Mouse (Mus musculus) embryo, embryonic 11.5 days (tissue): ENCODE data around the gene Wdr46.

Source experiments
- DNase-seq: peaks from one replicate; pipeline ENCODE4 v3.0.0-alpha.2; 2012; ENCODE audit warnings: low read depth, low spot score

The Wdr46 gene

DNA sequence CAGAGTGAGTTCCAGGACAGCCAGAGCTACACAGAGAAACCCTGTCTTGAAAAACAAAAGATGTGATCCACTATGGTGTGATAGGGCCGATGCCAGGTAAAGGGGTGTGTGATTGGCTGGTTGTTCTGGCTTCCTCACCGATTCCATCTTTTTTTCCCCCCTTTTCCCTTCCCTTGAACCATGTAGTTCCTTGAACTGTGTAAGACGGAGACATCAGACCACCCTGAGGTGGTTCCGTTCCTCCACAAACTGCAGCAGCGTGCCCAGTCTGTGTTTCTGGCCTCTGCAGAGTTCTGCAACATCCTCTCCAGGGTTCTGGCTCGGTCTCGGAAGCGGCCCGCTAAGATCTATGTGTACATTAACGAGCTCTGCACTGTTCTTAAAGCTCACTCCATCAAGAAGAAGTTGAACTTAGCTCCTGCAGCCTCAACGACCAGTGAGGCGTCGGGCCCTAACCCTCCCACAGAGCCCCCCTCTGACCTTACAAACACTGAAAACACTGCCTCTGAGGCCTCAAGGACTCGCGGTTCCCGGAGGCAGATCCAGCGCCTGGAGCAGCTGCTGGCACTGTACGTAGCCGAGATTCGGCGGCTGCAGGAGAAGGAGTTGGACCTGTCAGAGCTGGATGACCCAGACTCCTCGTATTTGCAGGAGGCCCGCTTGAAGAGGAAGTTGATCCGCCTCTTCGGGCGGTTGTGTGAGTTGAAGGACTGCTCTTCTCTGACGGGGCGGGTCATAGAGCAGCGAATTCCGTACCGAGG lies 29.2 kb upstream of the Wdr46 start:
- DNase-seq = no peak

DNA sequence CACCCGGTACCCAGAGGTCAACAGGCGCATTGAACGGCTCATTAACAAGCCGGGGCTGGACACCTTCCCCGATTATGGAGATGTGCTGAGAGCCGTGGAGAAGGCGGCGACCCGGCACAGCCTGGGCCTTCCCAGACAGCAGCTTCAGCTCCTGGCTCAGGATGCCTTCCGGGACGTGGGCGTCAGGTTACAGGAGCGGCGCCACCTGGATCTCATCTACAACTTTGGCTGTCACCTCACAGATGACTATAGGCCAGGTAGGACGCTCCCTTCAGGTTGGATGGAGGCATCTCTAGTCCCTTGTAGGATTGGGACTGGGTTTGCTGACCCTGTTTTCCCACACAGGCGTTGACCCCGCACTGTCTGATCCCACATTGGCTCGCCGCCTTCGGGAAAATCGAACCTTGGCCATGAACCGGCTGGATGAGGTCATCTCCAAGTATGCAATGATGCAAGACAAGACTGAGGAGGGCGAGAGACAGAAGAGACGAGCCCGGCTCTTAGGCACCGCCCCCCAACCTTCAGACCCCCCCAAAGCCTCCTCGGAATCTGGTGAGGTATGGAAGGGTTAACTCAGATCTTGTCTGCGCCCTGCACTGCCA lies 28.5 kb upstream of the Wdr46 start:
- no peak for DNase-seq

DNA sequence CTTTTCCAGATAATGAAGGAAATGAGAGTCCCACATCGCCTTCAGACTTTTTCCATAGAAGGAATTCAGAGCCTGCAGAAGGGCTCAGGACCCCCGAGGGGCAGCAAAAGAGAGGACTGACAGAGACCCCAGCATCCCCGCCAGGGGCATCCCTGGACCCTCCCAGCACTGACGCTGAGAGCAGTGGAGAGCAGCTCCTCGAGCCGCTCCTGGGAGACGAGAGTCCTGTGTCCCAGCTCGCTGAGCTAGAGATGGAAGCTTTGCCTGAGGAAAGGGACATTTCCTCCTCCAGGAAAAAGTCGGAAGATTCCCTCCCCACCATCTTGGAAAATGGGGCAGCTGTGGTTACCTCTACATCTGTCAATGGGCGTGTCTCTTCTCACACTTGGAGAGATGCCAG lies 27.2 kb upstream of the Wdr46 start:
- DNase-seq = no peak

DNA sequence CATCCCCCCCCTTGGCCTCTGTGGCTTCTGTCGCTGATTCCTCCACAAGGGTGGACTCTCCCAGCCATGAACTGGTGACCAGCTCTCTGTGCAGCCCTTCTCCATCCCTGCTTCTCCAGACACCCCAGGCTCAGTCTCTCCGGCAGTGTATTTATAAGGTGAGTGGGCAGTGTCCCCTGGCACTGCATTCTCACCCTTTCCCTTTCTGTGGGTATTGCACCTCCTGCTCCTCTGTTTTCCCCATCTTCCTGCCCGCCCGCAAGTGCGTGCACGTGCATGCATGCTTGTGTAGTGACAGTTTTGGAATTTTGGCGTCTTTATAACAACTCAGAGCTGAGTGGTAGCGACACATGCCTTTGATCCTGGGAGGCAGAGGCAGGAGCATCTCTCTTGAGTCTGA lies 26.6 kb upstream of the Wdr46 start:
- no peak for DNase-seq

DNA sequence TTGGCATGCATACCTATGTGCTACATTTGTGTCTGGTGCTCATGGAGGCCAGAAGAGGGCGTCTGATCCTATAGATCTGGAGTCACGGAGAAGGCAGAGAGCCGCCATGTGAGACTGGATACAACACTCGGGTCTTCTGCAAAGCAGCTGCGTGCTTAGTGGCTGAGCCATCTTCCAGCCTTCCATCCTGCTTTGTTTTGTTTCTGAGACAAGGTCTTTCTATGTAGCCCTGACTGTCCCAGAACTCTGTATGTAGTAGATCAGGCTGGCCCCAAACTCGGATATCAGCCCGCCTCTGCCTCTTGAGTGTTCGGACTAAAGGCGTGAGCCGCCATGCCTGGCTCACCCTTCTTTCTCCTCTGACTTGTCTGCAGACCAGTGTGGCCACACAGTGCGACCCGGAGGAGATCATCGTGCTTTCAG lies 25.5 kb upstream of the Wdr46 start:
- no peak for DNase-seq

DNA sequence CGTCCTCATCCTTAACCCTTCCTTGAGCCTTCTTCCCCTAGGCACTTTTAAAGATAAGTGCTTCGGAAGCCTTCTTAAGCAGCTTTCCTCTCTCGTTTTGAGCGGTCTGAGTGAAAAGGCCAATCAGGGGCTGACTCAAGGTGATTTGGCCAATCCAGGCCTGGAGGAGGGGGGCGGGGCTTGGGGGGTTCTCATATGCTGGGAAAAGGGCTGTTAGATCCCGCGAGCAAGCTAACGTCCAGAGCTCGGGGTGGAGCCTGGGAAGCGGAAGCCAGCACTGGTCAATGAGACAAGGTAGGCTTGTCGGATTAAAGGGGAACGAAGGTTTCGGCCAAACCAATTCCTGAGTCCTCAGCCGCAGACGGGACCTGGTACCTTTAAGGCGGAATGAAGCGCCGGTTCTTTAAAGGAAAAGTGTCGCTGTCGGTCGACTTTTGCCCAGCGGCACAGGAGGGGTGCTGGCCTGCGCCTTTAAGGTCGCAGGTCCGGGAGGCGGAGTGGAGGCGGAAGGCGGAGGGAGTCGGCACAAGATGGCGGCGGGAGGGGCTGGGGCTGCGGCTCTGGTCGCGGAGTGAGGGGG lies 24.7 kb upstream of the Wdr46 start, which contains the start of the genes Tapbp and Zbtb22:
Gene Tapbp, plus strand, starts transcription at position 229 of the 580 bp plus-strand sequence.
Gene Zbtb22, plus strand, starts transcription at position 234 of the 580 bp plus-strand sequence.
- DNase-seq = peak; percentile 97

DNA sequence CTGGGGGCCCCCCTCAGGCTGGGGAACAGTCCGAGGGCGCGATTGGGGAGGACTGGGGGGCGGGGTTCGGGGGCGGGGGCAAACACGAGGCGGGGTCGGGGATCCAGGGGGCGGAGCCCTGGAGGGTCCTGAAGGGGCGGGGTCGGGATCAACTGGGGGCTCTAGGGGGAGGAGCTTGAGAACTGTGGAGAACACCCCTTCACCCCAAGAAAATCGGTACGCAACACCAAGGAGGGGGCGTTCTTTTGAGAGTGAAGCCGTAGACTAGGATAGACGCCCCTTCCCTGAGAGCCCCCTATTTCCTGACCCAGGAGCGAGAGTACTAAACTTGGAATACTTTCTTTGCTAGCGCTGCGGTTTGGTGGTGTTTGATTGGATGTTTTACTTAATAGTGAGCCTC lies 24.2 kb upstream of the Wdr46 start:
- DNase-seq = peak; percentile 61

DNA sequence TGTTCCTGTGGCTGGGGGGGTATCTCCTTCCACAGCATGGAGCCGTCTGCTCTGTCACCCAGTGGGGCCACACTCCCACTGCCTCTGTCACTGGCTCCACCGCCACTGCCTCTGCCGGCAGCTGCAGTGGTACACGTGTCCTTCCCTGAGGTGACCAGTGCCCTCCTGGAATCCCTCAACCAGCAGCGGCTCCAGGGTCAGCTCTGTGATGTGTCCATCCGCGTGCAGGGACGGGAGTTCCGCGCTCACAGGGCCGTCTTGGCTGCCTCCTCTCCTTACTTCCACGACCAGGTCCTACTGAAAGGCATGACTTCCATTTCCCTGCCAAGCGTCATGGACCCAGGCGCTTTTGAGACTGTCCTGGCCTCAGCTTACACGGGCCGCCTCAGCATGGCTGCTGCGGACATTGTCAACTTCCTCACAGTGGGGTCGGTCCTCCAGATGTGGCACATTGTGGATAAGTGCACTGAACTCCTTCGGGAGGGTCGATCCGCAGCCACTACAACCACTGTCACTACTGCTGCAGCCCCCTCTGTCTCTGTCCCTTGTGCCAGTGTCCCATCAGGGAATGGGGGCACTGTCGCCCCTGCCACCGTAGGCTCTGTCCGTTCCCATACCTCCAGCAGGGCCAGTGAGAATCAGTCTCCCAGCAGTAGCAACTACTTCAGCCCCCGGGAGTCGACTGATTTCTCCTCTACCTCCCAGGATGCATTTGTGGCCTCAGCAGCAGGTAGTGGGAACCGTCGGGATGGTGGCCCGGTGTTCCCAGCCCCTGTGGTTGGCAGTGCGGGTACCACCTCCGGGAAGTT lies 23.4 kb upstream of the Wdr46 start:
- DNase-seq = no peak

DNA sequence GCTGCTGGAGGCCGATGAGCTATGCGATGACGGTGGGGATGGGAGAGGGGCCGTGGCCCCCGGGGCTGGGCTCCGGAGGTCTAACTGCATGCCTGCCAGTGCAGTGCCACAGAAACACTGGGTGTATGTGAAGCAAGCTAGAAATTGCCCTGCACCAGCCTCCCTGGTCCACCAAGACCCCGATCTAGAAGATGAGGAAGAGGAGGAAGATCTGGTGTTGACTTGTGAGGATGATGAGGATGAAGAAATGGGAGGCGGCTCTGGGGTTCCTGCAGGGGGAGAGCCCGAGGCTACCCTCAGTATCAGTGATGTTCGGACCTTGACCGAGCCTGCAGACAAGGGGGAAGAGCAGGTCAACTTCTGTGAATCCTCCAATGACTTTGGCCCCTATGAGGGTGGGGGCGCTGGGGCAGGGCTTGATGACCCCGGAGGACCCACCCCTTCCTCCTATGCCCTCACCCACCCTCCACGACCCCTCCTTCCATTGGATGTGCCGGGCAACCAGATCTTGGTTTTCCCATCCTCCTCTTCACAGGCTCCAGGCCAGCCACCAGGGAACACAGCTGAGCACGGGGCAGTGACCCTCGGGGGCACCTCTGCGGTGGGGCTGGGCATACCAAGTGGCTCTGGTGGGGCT lies 22.7 kb upstream of the Wdr46 start:
- no peak for DNase-seq

DNA sequence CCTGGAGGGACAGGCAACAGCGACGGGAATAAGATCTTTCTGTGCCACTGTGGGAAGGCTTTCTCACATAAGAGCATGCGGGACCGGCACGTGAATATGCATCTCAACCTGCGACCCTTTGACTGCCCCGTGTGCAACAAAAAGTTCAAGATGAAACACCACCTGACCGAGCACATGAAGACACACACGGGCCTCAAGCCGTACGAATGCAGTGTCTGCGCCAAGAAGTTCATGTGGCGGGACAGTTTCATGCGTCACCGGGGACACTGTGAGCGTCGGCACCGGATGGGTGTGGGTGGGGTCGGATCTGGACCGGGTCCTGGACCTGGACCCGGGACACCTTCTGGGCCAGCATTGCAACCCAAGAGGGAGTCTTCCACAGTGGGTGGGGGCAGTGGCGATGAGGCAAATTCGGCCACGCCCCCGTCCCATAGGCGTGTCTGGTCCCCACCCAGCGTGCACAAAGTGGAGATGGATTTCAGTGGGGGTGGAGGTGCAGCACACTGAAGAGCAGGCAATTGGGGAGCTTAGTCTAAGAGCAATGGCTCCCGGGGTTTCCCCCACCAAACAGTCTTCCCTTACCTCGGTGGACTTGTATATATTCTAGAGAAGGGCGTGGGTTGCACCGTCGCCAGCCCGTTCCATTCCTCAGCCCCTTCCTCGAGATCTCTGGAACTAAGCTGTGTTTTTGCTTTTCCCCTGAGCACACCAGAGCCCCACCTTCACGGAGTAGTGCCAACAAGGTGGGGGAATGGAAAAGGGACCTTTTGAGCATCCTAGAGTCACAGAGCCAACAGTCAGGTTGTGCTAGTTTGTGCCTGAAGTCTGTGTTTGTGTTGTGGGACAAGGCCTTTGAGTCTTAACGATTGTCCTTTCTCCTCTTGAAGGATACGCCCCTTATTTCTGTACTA lies 21.9 kb upstream of the Wdr46 start:
- no peak for DNase-seq

DNA sequence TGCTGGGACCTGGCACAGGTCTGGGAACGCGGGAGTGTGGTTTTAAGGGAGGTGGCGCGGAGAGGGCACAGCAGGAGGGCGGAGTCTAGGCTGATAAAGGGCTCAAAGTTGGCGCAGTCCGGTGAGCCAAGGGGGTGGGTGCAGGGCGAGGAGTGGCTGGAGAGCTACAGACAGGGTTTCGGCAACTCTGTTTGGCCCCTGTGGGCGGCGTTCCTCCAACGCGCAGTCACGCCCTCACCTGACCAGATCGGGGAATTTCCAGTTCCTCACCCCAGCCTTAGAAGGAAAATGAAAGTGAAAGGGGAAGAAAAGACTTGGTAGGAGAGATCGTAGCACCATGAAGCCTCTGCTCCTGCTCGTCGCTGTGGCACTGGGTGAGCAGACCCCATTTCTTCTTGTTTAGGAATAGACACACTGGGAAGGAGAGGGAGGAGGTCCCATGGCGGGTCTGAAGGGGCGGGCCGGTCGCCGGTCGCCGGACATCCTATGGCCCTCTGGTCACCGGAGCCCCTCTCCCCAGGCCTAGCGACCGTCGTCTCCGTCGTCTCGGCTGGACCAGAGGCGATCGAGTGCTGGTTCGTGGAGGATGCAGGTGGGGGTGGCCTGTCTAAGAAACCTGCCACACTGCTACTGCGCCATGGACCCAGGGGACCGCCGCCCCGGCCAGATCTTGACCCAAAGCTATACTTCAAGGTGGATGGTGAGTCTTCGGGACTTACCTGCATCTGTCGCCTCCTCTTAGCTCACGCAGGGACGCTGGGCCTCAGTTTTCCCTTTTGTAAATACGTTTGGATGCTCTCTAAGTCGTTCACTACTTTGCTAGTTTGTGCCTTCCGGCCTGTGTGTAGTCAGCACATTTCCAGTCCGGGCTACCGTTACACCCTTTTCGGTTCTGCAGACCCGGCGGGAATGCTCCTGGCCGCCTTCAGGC lies 20.8 kb upstream of the Wdr46 start:
- no peak for DNase-seq

DNA sequence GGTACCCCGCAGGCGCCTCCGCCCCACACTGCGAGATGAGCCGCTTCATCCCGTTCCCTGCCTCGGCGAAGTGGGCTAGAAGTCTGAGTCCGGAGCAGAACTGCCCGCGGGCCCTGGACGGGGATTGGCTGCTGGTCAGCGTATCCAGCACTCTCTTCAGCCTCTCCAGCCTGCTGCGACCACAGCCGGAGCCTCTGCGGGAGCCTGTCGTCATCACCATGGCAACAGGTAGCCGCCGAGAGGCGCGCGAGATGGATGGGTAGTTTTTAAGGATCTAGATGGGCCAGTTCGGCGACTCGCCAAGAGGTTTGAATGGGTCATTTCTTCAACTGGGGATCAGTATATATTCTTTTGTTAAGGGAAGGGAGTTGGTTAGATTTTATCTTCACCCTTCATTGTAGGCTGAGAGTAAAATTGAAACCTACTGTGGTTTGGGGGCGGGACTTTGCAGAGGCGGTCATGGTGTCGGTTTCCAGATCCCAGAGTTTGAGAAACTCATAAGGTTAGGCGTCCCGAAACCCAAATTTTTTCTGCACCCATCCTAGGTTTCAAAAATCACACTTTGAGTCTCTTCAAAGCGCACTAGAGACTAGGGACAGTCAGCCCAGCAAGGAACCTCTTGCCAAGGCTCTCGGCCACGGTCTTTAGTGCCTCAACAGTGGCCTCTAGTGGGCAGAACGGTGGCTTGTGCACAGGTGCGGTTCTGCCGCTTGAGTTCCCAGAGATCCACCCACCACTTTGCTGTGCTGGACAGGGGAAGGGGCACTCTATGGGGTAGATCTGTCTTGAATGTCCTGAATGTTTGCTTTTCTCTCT lies 20.0 kb upstream of the Wdr46 start:
- DNase-seq = peak; percentile 75

DNA sequence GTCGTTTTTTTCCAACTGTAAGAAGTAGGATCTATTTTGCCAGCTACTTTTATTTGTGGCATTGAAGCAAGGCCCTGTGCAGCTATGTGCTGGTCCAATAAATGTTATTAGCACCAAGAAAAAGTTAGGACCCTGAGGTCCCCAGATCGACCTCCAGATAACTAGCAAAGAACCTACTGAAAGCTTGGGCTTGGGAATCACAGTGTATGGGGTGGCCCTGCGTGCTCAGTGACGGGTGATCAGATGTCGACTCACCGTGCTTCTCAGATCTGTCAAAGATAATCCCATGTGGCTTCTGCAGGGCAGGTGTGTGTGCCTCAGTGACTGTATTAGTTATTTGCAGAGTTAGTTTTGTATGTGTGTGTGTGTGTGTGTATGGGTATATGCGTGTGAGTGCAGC lies 19.1 kb upstream of the Wdr46 start:
- DNase-seq = no peak

DNA sequence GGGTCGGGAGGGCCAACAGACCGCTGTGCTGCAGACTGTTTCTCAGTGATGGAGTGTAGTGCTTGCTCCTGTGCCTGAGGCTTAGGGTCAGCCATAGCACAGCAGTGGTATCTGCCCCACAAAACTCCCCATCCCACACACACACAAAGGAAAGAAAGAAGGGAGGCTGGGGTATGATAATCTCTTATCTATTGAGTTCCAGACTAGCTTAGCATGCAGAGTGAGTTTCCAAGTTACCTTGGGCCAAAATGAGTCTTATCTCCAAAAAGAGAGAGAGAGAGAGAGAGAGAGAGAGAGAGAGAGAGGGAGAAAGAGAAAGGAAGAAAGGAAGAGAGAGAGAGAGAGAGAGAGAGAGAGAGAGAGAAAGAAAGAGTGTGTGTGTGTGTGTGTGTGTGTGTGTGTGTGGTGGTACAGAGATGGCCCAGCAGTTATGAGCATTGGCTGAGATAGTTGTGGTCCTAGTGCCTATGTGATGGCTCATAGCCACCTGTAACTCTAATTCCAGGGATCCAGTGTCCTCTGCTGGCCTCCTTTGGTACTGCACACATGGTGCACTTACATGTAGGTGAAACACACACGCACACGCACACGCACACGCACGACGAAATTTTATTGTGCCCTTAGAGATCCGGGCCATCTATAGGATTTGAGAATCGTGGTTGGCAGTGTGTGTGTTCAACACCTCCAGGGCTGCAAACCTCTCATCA lies 15.7 kb upstream of the Wdr46 start:
- no peak for DNase-seq

DNA sequence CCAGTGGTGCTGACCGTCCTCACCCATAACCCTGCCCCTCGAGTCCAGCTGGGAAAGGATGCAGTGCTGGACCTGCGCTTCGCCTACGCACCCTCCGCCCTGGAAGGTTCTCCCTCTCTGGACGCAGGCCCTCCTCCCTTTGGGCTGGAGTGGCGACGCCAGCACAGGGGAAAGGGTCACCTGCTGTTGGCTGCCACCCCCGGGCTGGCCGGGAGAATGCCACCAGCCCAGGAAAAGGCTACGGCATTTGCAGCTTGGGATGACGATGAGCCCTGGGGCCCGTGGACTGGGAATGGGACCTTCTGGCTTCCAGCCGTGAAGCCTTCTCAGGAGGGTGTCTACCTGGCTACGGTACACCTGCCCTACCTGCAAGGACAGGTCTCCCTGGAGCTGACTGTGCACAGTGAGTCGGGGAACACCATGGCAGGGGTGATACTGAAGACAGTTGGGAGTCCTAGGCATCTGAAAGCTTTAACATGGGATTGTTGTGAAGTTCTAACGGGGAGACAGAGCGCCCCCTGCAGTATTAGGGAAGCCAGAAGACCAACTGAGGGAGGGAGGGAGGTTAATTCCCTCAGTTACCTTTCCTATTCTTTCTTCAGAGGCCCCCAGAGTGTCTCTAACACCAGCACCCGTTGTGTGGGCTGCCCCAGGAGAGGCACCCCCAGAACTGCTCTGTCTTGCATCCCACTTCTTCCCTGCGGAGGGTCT lies 14.9 kb upstream of the Wdr46 start:
- no peak for DNase-seq

DNA sequence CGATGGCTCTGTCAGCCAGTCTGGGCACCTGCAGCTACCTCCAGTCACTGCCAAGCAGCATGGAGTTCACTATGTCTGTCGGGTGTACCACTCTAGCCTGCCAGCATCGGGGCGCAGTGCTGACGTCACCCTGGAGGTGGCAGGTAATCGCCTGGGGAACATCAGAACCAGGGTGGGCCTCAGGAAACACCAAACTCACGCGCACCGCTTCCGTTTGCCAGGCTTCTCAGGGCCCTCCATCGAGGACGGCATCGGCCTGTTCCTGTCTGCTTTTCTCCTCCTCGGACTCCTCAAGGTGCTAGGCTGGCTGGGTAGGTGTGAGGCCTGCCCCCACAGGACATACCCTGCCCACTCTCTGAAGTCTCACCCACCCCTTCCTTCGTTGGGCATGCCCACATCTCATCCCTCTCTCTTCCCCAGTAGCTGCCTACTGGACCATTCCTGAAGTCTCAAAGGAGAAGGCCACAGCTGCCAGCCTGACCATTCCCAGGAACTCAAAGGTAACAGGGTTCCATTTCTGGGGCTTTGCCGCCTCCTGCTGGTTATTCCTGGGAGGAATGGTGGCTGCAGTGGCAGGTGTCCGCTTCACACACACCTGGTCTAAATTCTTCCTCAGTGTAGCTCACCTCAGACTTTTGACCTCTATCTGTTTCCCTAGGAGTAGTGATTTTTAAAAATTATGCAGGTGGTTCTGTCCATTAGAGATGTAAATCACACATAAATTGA lies 14.1 kb upstream of the Wdr46 start:
- DNase-seq = no peak
